Mouse (Mus musculus): Measurements from ENCODE around the gene Gja1. TPM values are rescaled to one million over a fixed set of nuclear protein-coding genes. Genes with fewer than 3 reads are reported as not detected.
"Not testable (repeated sequence)": the region's sequence is repeated elsewhere in the genome, so short reads cannot be mapped to it uniquely, and the experiment has no call there.

The Gja1 gene
- polyA plus RNA-seq, 1 experiment, result 37.3 TPM

- TF ChIP-seq USF1 (IDR thresholded peaks at IDR 0.05; ENCODE audit: low read depth), result no peak
- no peak for TF ChIP-seq CEBPB (IDR thresholded peaks at IDR 0.05; ENCODE audit: low read depth)
- no peak for TF ChIP-seq CTCF (IDR thresholded peaks at IDR 0.05; ENCODE audit: control insufficient read depth, insufficient read depth, insufficient read length)
- no peak for TF ChIP-seq MAX (IDR thresholded peaks at IDR 0.05)
- peaks cover 79% of the 10 kb centered on the region for H3K36me3 ChIP-seq (ENCODE audit: control insufficient read depth, insufficient read depth)
- no peaks in the 10 kb centered on the region for H3K27me3 ChIP-seq (ENCODE audit: control insufficient read depth, insufficient read depth, insufficient read length)
- H3K4me3 ChIP-seq (ENCODE audit: insufficient read depth, poor library complexity, severe bottlenecking), result no peak overlapping the region
- H3K79me2 ChIP-seq (ENCODE audit: control insufficient read depth, insufficient read depth), result peaks cover 93% of the 10 kb centered on the region
- peaks cover 74% of the 10 kb centered on the region for H3K79me3 ChIP-seq (ENCODE audit: low read depth)
- no peak overlapping the region for H3ac ChIP-seq (ENCODE audit: control insufficient read depth, insufficient read length, low read depth)
Observed at GRCm38 (mm10) chr10:56385195-56386109, 8.3 kb downstream of the Gja1 start.

GRCm38 (mm10) chr10:56393095-56393784 is 16.1 kb downstream of the Gja1 start:
- Histone ChIP-seq H3K79me2 (ENCODE audit: control insufficient read depth, insufficient read depth) (peaks cover 15% of the 10 kb centered on the region), H3K4me3 (ENCODE audit: insufficient read depth, poor library complexity, severe bottlenecking) (no peak overlapping the region), H3K27me3 (ENCODE audit: control insufficient read depth, insufficient read depth, insufficient read length) (no peaks in the 10 kb centered on the region), H3K36me3 (ENCODE audit: control insufficient read depth, insufficient read depth) (peaks cover 37% of the 10 kb centered on the region), H3ac (ENCODE audit: control insufficient read depth, insufficient read length, low read depth) (no peak overlapping the region), H3K79me3 (ENCODE audit: low read depth) (peaks cover 2% of the 10 kb centered on the region)
- no peak for TF ChIP-seq CEBPB (IDR thresholded peaks at IDR 0.05; ENCODE audit: low read depth)
- TF ChIP-seq MYOD1 (IDR thresholded peaks at IDR 0.05; ENCODE audit: control insufficient read depth, insufficient read length, low read depth), result no peak
- TF ChIP-seq MYOG (IDR thresholded peaks at IDR 0.05; ENCODE audit: control insufficient read depth, extremely low read depth, insufficient read length), result no peak
- TF ChIP-seq USF1 (IDR thresholded peaks at IDR 0.05; ENCODE audit: low read depth), result no peak
- no peak for TF ChIP-seq CTCF (IDR thresholded peaks at IDR 0.05; ENCODE audit: control insufficient read depth, insufficient read depth, insufficient read length)
- no peak for TF ChIP-seq MAX (IDR thresholded peaks at IDR 0.05)
- TF ChIP-seq FOSL1 (IDR thresholded peaks at IDR 0.05; ENCODE audit: insufficient read depth, low read length, poor library complexity, severe bottlenecking), result no peak

- H3K36me3 ChIP-seq (ENCODE audit: control insufficient read depth, insufficient read depth), result peaks cover 31% of the 10 kb centered on the region
- H3K4me3 ChIP-seq (ENCODE audit: insufficient read depth, poor library complexity, severe bottlenecking); H3K79me3 ChIP-seq (ENCODE audit: low read depth); H3K79me2 ChIP-seq (ENCODE audit: control insufficient read depth, insufficient read depth); H3ac ChIP-seq (ENCODE audit: control insufficient read depth, insufficient read length, low read depth); H3K27me3 ChIP-seq (ENCODE audit: control insufficient read depth, insufficient read depth, insufficient read length): not testable (repeated sequence)
Observed at GRCm38 (mm10) chr10:56393815-56394417, 16.8 kb downstream of the Gja1 start.

- no peak overlapping the region for H3K4me3 ChIP-seq (ENCODE audit: insufficient read depth, poor library complexity, severe bottlenecking)
Observed at GRCm38 (mm10) chr10:56397875-56398274, 20.7 kb downstream of the Gja1 start.

GRCm38 (mm10) chr10:56398310-56398709 is 21.2 kb downstream of the Gja1 start:
- no peak overlapping the region for H3K4me3 ChIP-seq (ENCODE audit: insufficient read depth, poor library complexity, severe bottlenecking)
- H3K79me3 ChIP-seq (ENCODE audit: low read depth), result no peaks in the 10 kb centered on the region
- TF ChIP-seq MYOG (IDR thresholded peaks at IDR 0.05; ENCODE audit: control insufficient read depth, extremely low read depth, insufficient read length) (no peak), CEBPB (IDR thresholded peaks at IDR 0.05; ENCODE audit: low read depth) (no peak), MAX (IDR thresholded peaks at IDR 0.05) (no peak), FOSL1 (IDR thresholded peaks at IDR 0.05; ENCODE audit: insufficient read depth, low read length, poor library complexity, severe bottlenecking) (no peak), MYOD1 (IDR thresholded peaks at IDR 0.05; ENCODE audit: control insufficient read depth, insufficient read length, low read depth) (no peak), USF1 (IDR thresholded peaks at IDR 0.05; ENCODE audit: low read depth) (no peak), CTCF (IDR thresholded peaks at IDR 0.05; ENCODE audit: control insufficient read depth, insufficient read depth, insufficient read length) (no peak)
- no peaks in the 10 kb centered on the region for H3K79me2 ChIP-seq (ENCODE audit: control insufficient read depth, insufficient read depth)
- H3ac ChIP-seq (ENCODE audit: control insufficient read depth, insufficient read length, low read depth), result no peak overlapping the region
- no peaks in the 10 kb centered on the region for H3K36me3 ChIP-seq (ENCODE audit: control insufficient read depth, insufficient read depth)
- H3K27me3 ChIP-seq (ENCODE audit: control insufficient read depth, insufficient read depth, insufficient read length), result no peaks in the 10 kb centered on the region

More at GRCm38 (mm10) chr10:56397875-56398274, 20.7 kb downstream of the Gja1 start:
- Histone ChIP-seq H3ac (ENCODE audit: control insufficient read depth, insufficient read length, low read depth) (no peak overlapping the region), H3K79me3 (ENCODE audit: low read depth) (no peaks in the 10 kb centered on the region), H3K36me3 (ENCODE audit: control insufficient read depth, insufficient read depth) (no peaks in the 10 kb centered on the region), H3K79me2 (ENCODE audit: control insufficient read depth, insufficient read depth) (no peaks in the 10 kb centered on the region), H3K27me3 (ENCODE audit: control insufficient read depth, insufficient read depth, insufficient read length) (no peaks in the 10 kb centered on the region)
- TF ChIP-seq USF1 (IDR thresholded peaks at IDR 0.05; ENCODE audit: low read depth) (no peak), CTCF (IDR thresholded peaks at IDR 0.05; ENCODE audit: control insufficient read depth, insufficient read depth, insufficient read length) (no peak), MAX (IDR thresholded peaks at IDR 0.05) (no peak), MYOG (IDR thresholded peaks at IDR 0.05; ENCODE audit: control insufficient read depth, extremely low read depth, insufficient read length) (no peak), FOSL1 (IDR thresholded peaks at IDR 0.05; ENCODE audit: insufficient read depth, low read length, poor library complexity, severe bottlenecking) (no peak), CEBPB (IDR thresholded peaks at IDR 0.05; ENCODE audit: low read depth) (no peak), MYOD1 (IDR thresholded peaks at IDR 0.05; ENCODE audit: control insufficient read depth, insufficient read length, low read depth) (no peak)

- H3K79me2 ChIP-seq (ENCODE audit: control insufficient read depth, insufficient read depth); H3K36me3 ChIP-seq (ENCODE audit: control insufficient read depth, insufficient read depth); H3K4me3 ChIP-seq (ENCODE audit: insufficient read depth, poor library complexity, severe bottlenecking); H3K79me3 ChIP-seq (ENCODE audit: low read depth); H3ac ChIP-seq (ENCODE audit: control insufficient read depth, insufficient read length, low read depth); H3K27me3 ChIP-seq (ENCODE audit: control insufficient read depth, insufficient read depth, insufficient read length): not testable (repeated sequence)
Observed at GRCm38 (mm10) chr10:56401396-56401795, 24.3 kb downstream of the Gja1 start.
